Mouse (Mus musculus) duodenum, adult 2 months (tissue): ENCODE measurements around the gene Olfr282. TPM values are rescaled to one million over a fixed set of nuclear protein-coding genes. Genes with fewer than 3 reads are reported as not detected.

Experiments used
- polyA plus RNA-seq: library from polyadenylated mRNA; depleted of rRNA; stranded (reverse); fragments of >200 nt; gene quantifications from 2 replicates; pipeline ENCODE4 v1.2.3, GENCODE M21; 2012; ENCODE audit warnings: low replicate concordance; rRNA removed

Olfr282 gene
- polyA plus RNA-seq: not detected in 2 replicates

GRCm38 (mm10) chr15:98430925-98431324, at the start of gene Olfr282:
Gene Olfr282 (plus strand): TSS chr15:98431225.

GRCm38 (mm10) chr15:98452288-98452687, 21.3 kb downstream of the Olfr282 start, which contains the start of gene Olfr281:
Gene Olfr281 (plus strand): TSS chr15:98452588.

DNA sequence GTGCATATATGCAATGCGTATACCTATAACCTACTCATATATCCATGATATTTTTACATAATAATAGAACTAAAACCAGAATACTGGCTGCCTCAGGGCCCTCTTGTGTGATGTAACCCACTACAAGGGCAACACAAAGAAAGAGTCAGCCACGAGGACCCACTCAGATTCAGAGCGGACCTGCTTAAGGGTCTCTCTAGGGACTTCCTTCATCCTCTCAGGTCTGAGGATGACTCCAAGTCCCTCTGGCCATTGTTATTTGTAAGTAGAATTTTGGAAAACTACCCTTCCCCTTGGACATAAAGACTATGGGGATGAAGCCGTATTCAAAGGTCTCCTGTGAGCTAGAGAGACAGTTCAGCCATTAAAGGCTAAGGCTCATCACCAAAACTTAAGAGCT, 38.6 kb downstream of the Olfr282 start, which contains the start of gene OR5BS1P:
OR5BS1P (plus strand) TSS at position 301 of the 400 bp plus-strand sequence.

DNA sequence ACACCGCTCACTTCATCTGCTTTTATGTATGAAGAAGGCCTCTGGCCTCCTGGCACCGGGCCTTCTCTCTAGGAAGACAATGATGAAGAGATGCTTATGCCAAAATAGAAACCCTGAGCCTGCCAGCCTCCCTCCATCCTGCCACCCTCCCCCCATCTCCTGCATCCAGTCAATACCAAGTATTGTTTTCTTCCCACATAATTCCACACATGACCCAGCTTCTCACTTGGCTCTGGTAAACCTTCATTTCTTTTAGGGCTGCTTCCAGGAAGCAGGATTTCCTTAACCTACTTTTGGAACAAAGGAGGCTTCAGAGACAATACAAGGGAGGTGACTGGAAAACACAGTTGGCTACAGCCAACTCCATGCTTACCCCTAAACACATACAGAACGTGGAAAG, 51.7 kb downstream of the Olfr282 start, which contains the start of gene Lalba:
Lalba (minus strand) TSS at position 21 of the 400 bp plus-strand sequence.

Other genes with a start within 250 kb of the Olfr282 start
- gene Olfr288, start 235.7 kb upstream of the Olfr282 start, polyA plus RNA-seq: not detected in 2 replicates
- not detected in 2 replicates for gene Gm44579, start 210.2 kb upstream of the Olfr282 start, polyA plus RNA-seq
- 0.63 and 1.1 TPM in 2 replicates for gene Olfr287, start 210.2 kb upstream of the Olfr282 start, polyA plus RNA-seq
- 0.02 TPM in 2 replicates for gene Olfr286, start 196.8 kb upstream of the Olfr282 start, polyA plus RNA-seq
- not detected in 2 replicates for gene H1fnt, start 173.9 kb upstream of the Olfr282 start, polyA plus RNA-seq
- 0.13 and 0.36 TPM in 2 replicates for gene Zfp641, start 135.1 kb upstream of the Olfr282 start, polyA plus RNA-seq
- not detected in 2 replicates for gene Olfr285, start 113.9 kb upstream of the Olfr282 start, polyA plus RNA-seq
- not detected in 2 replicates for gene Olfr284, start 90.2 kb upstream of the Olfr282 start, polyA plus RNA-seq
- gene Olfr283, start 50.3 kb upstream of the Olfr282 start, polyA plus RNA-seq: not detected in 2 replicates
- not detected in 2 replicates for gene Olfr281, start 21.4 kb downstream of the Olfr282 start, polyA plus RNA-seq
- not detected in 2 replicates for gene OR5BS1P, start 38.7 kb downstream of the Olfr282 start, polyA plus RNA-seq
- not detected in 2 replicates for gene Lalba, start 51.5 kb downstream of the Olfr282 start, polyA plus RNA-seq
- not detected in 2 replicates for gene Olfr279, start 61.2 kb downstream of the Olfr282 start, polyA plus RNA-seq
- 14.6 and 20.2 TPM in 2 replicates for gene Kansl2, start 103.0 kb downstream of the Olfr282 start, polyA plus RNA-seq
- 1.7 and 2.3 TPM in 2 replicates for gene Ccnt1, start 139.7 kb downstream of the Olfr282 start, polyA plus RNA-seq
- gene 4930415O20Rik, start 139.8 kb downstream of the Olfr282 start, polyA plus RNA-seq: 0.96 TPM in 1 of 2 replicates, not detected in the other
- gene Adcy6, start 178.9 kb downstream of the Olfr282 start, polyA plus RNA-seq: 46.5 and 77.2 TPM in 2 replicates
- 22.9 and 29.1 TPM in 2 replicates for gene Cacnb3, start 199.6 kb downstream of the Olfr282 start, polyA plus RNA-seq
- 18.0 and 23.8 TPM in 2 replicates for gene Ddx23, start 231.7 kb downstream of the Olfr282 start, polyA plus RNA-seq
- gene Rnd1, start 246.2 kb downstream of the Olfr282 start, polyA plus RNA-seq: 0.88 and 1.3 TPM in 2 replicates